10 mouse cellular contexts compared by ENCODE assay signal in genomic region chrX:166652400-166652799, GRCm38 (mm10).
DNase-seq lines count a peak whose midpoint lies in the region; ATAC-seq lines count a peak whose summit lies in the region.
"Had no signal": no experiment of that assay in that cellular context is flagged by ENCODE, and none has a peak within 500 bp of the region (broad histone marks: within the 10 kb centered on the region; RNA-seq: fewer than 3 reads in every experiment).

No protein-coding gene starts in this region.

- WGBS in forebrain, embryonic 10.5 days, result 59% methylated on average over 3 of the region's 3 CpGs
- whole genome bisulfite sequencing in forebrain, embryonic 11.5 days, result 64% methylated on average over 3 of the region's 3 CpGs
- WGBS in neural tube, embryonic 15.5 days, result 66% methylated on average over 3 of the region's 3 CpGs

- DNase-seq in forebrain, embryonic 10.5 days (ENCODE audit: extremely low spot score, low spot score), result peak; percentile 23
- no peak for DNase-seq in forebrain, embryonic 11.5 days (ENCODE audit: low spot score)
- peak; percentile 31 for DNase-seq in neural tube, embryonic 10.5 days (ENCODE audit: extremely low spot score, low spot score)
- peak; percentile 30 for DNase-seq in cerebellum, adult 8-10 months
- DNase-seq in heart, postnatal 4 days, result peak; percentile 36
- peak; percentile 37 for DNase-seq in lung, postnatal 14 days
- peak; percentile 69 for DNase-seq in splenic B cell, adult 2 months (ENCODE audit: low read depth, low spot score)

- H3K4me3 ChIP-seq in forebrain, embryonic 10.5 days, result no peak overlapping the region
- no peak overlapping the region for H3K4me3 ChIP-seq in forebrain, embryonic 11.5 days (ENCODE audit: low read depth, low read length)
- H3K4me3 ChIP-seq in neural tube, embryonic 15.5 days (replicated peaks), result no peak overlapping the region
- H3K4me3 ChIP-seq: lung, embryonic 15.5 days had no signal

- no peaks in the 10 kb centered on the region for H3K36me3 ChIP-seq in forebrain, embryonic 10.5 days (replicated peaks)
- H3K36me3 ChIP-seq in forebrain, embryonic 11.5 days (ENCODE audit: control insufficient read depth, insufficient read depth, low read length), result no peaks in the 10 kb centered on the region
- H3K36me3 ChIP-seq in neural tube, embryonic 15.5 days, result no peaks in the 10 kb centered on the region
- H3K36me3 ChIP-seq in splenic B cell, adult 2 months (ENCODE audit: control insufficient read depth, insufficient read depth, low read length, poor library complexity, severe bottlenecking), result no peaks in the 10 kb centered on the region
- H3K36me3 ChIP-seq: G1E; lung, embryonic 15.5 days had no signal

- ATAC-seq in forebrain, embryonic 11.5 days (replicated peaks; ENCODE audit: low FRiP score), result no peak
- ATAC-seq in neural tube, embryonic 15.5 days (ENCODE audit: low FRiP score), result no peak

- no peaks in the 10 kb centered on the region for H3K4me1 ChIP-seq in forebrain, embryonic 10.5 days
- H3K4me1 ChIP-seq in forebrain, embryonic 11.5 days (replicated peaks; ENCODE audit: control insufficient read depth, insufficient read depth, low read length), result no peaks in the 10 kb centered on the region
- no peaks in the 10 kb centered on the region for H3K4me1 ChIP-seq in neural tube, embryonic 15.5 days
- H3K4me1 ChIP-seq: lung, embryonic 15.5 days had no signal

- peaks cover 70% of the 10 kb centered on the region for H3K27me3 ChIP-seq in forebrain, embryonic 10.5 days (ENCODE audit: poor library complexity, severe bottlenecking)
- peaks cover 2% of the 10 kb centered on the region; the same call in 1 of the 2 replicates for H3K27me3 ChIP-seq in forebrain, embryonic 11.5 days (ENCODE audit: control insufficient read depth, insufficient read depth, low read length)
- peaks cover 3% of the 10 kb centered on the region; the same call in 1 of the 2 replicates for H3K27me3 ChIP-seq in neural tube, embryonic 15.5 days (replicated peaks)
- no peaks in the 10 kb centered on the region for H3K27me3 ChIP-seq in splenic B cell, adult 2 months (ENCODE audit: control insufficient read depth, insufficient read depth, low read length, poor library complexity, severe bottlenecking)

- H3K9me3 ChIP-seq in forebrain, embryonic 10.5 days, result no peaks in the 10 kb centered on the region
- no peaks in the 10 kb centered on the region for H3K9me3 ChIP-seq in forebrain, embryonic 11.5 days (ENCODE audit: control insufficient read depth, low read length)
- H3K9me3 ChIP-seq in neural tube, embryonic 15.5 days (replicated peaks), result no peaks in the 10 kb centered on the region
- H3K9me3 ChIP-seq: G1E; lung, embryonic 15.5 days had no signal

- H3K27ac ChIP-seq in forebrain, embryonic 10.5 days, result no peak overlapping the region
- H3K27ac ChIP-seq in forebrain, embryonic 11.5 days (ENCODE audit: low read depth, low read length), result no peak overlapping the region
- no peak overlapping the region for H3K27ac ChIP-seq in neural tube, embryonic 15.5 days (replicated peaks)
- H3K27ac ChIP-seq: lung, embryonic 15.5 days had no signal

- no peak overlapping the region for H3K9ac ChIP-seq in forebrain, embryonic 11.5 days (ENCODE audit: low read length)
- H3K9ac ChIP-seq in neural tube, embryonic 15.5 days (replicated peaks), result no peak overlapping the region
- H3K9ac ChIP-seq: lung, embryonic 15.5 days had no signal

- H3K4me2 ChIP-seq in forebrain, embryonic 11.5 days (ENCODE audit: low read depth, low read length, severe bottlenecking), result no peak overlapping the region
- no peak overlapping the region for H3K4me2 ChIP-seq in neural tube, embryonic 15.5 days
- H3K4me2 ChIP-seq: lung, embryonic 15.5 days had no signal
